Mouse (Mus musculus) lung, postnatal 0 days (tissue): Measurements from ENCODE around the gene Smarca4.

Experiments
- CTCF ChIP-seq: IDR thresholded peaks from 2 replicates; pipeline ENCODE4 v1.5.1; 2016; ENCODE audit warnings: antibody characterized with exemption, mild to moderate bottlenecking
- EP300 ChIP-seq: IDR thresholded peaks from 2 replicates; pipeline ENCODE4 v1.6.1; 2016; ENCODE audit warnings: antibody characterized with exemption, mild to moderate bottlenecking, control low read depth

DNA sequence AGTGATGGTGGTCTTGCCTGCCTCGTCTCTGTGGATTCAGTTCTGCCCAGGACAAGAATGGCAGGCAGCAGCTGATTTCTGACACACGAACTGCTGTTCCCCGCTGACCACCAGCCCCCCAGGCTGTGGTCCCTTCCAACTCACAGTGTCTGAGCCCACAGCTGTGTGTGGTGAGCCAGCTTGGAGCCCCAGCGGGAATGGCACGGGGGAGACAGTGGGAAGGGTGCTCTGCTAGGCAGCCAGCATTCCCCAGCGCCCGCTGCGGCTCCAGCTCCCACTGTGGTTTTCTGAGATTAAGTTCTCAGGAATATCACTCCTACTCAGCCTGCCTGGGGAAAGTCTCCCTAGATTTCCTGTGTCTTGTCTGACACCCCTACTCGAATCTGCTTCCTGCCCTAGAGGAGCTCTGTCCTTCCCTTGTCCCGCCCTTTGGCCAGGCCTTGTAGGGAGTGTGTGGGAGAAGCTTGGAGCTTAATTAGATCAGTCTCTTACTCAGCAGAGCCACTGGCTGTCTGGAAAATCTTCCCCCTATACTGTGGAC is 136.4 kb downstream of the Smarca4 start:
- TF ChIP-seq EP300 (no peak), CTCF (no peak)
